Mouse (Mus musculus): Measurements from ENCODE around the gene Paics.
"Not testable (repeated sequence)": the region's sequence is repeated elsewhere in the genome, so short reads cannot be mapped to it uniquely, and the experiment has no call there.

Paics gene

GRCm38 (mm10) chr5:76950343-76951105 is 583 bp upstream of the Paics start:
- in situ Hi-C loops (cut with MboI; ENCODE audit: low sequenced_read_pairs) = no loop called here

- in situ Hi-C loops (cut with MboI; ENCODE audit: low sequenced_read_pairs) = no loop called here
Observed at GRCm38 (mm10) chr5:76952112-76953040, 1.3 kb downstream of the Paics start.

- in situ Hi-C loops (cut with MboI; ENCODE audit: low sequenced_read_pairs) = no loop called here
Observed at GRCm38 (mm10) chr5:76953794-76954193, 2.7 kb downstream of the Paics start.

DNA sequence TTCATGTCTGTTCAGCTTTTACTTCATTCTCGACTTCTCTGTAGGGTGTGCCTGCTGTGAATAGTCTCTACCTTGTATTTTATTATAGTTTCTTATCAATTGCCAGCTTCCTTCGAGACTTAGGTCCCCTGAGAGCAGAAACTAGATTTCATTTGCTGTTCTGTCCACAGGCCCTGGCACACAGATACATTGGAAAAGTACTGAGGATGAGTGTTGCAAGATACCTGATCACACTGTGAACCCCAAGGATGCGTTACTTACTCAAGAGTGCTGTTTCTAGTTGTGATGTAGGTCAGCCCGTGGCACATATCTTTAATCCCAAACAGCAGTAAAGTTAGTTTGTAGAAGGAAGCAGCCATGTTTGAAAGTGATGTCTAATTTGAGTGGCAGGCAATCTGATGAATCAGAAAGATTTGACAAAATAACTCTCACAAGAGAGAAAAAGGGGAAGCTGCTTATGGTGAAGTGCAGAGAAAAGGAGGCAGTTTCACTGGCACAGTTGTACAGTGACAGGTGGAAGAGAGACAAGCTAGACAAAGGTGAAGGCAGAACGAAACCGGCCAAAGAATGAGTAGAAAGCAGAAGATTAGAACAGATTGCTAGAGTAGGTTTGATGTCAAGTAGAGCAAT is 3.3 kb downstream of the Paics start:
- in situ Hi-C loops (cut with MboI; ENCODE audit: low sequenced_read_pairs) = no loop called here

DNA sequence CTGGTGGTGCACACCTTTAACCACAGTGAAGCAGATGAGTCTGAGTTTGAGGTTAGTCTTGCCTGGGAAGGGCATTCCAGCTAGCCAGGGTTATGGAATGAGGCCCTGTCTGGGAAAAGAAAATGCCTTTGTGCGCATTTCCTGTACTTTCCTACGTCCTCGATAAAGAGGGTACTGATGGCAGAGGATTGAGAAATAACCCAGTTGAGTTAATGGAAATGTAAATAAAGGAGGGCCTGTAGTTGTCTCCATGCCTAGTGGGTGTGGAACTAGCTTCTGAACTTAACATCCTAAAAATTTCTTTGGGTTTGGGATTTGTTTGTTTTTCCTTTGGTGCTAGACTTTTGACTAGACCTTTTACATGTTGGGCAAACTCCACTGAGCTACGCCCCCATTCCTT is 4.4 kb downstream of the Paics start:
- in situ Hi-C loops (cut with MboI; ENCODE audit: low sequenced_read_pairs) = no loop called here

- in situ Hi-C loops (cut with MboI; ENCODE audit: low sequenced_read_pairs) = no loop called here
Observed at GRCm38 (mm10) chr5:76957954-76958353, 6.8 kb downstream of the Paics start.

DNA sequence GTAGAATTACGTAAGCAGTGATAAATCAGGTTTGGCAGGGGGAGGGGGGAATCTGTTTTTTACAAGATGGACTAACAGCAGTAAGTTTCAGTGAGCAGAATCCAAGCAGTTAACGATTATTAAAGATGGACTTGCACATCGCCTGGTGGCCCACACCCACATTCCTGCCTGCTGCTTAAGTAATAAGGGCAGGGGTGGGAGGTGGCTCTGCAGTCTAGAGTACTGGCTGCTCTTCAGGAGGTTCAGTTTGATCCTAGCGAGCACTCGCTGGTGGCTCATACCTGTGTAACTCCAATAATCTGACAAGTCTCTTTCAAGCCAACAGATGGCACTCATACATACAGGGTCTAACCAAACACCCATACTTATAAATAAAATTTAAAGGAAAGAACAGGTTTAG is 8.5 kb downstream of the Paics start:
- in situ Hi-C loops (cut with MboI; ENCODE audit: low sequenced_read_pairs) = no loop called here

- in situ Hi-C loops (cut with MboI; ENCODE audit: low sequenced_read_pairs) = no loop called here
Observed at GRCm38 (mm10) chr5:76962545-76962944, 11.4 kb downstream of the Paics start.

GRCm38 (mm10) chr5:76964651-76965050 is 13.5 kb downstream of the Paics start:
- in situ Hi-C loops (cut with MboI; ENCODE audit: low sequenced_read_pairs) = no loop called here

GRCm38 (mm10) chr5:76969250-76969649 is 18.1 kb downstream of the Paics start:
- in situ Hi-C loops (cut with MboI; ENCODE audit: low sequenced_read_pairs) = no loop called here

DNA sequence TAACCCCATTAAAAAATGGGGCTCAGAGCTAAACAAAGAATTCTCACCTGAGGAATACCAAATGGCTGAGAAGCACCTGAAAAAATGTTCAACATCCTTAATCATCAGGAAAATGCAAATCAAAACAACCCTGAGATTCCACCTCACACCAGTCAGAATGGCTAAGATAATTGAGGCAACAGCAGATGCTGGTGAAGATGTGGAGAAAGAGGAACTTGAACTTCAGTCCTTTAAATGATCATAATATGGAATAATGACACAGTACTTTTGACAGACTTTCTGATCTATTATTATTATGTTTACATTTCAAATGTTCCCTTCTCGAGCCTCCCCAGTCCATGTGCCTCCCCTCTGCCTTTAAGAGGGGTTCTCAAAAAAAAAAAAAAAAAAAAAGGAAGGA is 20.0 kb downstream of the Paics start:
- in situ Hi-C loops (cut with MboI; ENCODE audit: low sequenced_read_pairs) = not testable (repeated sequence)

DNA sequence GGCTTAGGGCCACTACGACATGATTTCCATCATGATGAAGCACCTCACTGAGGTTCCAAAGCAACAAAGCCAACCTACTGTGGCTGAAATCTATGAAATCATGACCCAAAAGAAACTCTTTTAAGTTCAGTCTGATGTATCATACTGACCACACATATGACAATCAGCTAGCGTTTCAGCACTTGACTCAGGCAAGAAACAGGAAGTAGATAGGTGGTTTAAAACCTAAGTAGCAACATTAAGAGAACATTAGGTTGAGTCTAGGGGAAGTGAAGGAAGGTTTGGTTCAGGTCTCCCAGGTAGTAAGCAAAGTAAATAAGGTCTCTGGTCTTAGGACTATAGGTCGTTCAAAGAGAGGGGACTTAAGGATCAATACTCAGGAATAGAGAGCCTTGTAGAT is 22.4 kb downstream of the Paics start:
- in situ Hi-C loops (cut with MboI; ENCODE audit: low sequenced_read_pairs) = no loop called here

DNA sequence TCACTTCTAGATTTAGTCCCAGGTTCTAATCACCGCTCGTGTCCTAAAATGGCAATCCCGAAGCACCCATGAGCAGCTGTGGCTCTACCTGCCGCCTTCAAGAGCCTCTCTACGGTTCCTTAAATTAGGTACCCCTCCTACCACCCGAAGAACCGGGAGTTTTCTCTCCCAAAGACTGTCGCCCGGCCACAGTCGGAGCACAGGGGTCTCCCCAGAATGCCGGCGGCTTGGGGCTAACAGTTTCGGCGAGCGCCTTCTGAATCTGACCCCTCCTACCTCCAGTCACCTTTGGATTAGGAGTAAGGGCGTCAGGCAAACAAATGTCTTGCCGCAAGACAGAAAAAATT is 23.1 kb downstream of the Paics start:
- in situ Hi-C loops (cut with MboI; ENCODE audit: low sequenced_read_pairs) = no loop called here

GRCm38 (mm10) chr5:76974554-76975285 is 23.6 kb downstream of the Paics start, which contains the start of gene Srp72:
TSS of gene Srp72 (plus strand) at chr5:76974683.
- in situ Hi-C loops (cut with MboI; ENCODE audit: low sequenced_read_pairs) = no loop called here

DNA sequence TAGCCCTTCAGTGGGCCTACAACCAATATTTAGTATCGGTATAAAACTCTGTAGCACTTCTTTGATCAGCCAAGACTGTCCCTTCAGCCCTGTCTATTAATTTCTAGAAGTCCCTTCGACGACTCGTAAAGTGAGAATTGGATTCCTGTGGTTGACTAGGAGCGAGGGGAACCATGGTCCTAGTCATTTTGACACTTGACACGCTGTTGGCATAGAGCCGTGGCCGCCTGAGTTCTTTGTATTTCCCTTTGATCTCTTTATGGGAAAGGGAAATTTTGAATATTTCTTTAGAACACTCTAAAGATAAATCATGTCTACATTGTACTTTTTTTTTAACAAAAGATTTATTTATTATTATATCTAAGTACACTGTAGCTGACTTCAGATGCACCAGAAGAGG is 24.6 kb downstream of the Paics start:
- in situ Hi-C loops (cut with MboI; ENCODE audit: low sequenced_read_pairs) = no loop called here

DNA sequence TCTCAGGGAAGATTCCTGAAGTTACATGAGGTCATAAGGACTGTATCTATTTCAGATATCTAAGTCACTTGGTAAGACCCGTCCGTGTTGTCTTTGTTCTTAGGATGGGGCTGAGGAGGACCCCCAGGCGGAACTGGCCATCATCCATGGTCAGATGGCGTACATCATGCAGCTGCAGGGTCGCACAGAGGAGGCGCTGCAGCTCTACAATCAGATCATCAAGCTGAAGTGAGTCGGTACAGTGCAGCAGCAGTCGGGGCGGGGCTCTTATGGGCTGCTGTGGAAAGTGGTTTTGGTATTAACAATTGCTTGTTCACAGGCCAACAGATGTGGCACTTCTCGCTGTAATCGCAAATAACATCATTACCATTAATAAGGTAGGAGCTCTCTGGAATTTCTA is 32.9 kb downstream of the Paics start:
- in situ Hi-C loops (cut with MboI; ENCODE audit: low sequenced_read_pairs) = no loop called here

GRCm38 (mm10) chr5:76990789-76991188 is 39.7 kb downstream of the Paics start:
- in situ Hi-C loops (cut with MboI; ENCODE audit: low sequenced_read_pairs) = no loop called here

- in situ Hi-C loops (cut with MboI; ENCODE audit: low sequenced_read_pairs) = no loop called here
Observed at GRCm38 (mm10) chr5:76993174-76993814, 42.2 kb downstream of the Paics start.

DNA sequence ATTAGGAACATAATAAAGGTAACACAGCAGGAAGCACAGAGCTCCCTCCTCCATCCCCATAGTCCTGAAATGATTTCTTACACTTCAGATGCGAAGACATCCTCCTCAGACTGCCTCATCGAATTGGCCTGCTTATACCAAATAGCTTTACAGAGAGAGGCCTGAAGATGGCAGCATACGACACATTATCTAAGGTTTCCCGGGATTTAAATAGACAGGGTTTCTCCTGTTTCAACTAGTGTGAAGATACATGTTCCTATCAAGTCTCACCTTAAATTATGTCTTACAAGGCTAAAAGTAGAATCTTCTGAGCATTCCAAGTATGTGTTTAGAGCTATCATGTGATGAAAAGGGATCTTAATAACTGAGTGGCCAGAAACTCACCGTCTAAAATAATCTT is 47.3 kb downstream of the Paics start:
- in situ Hi-C loops (cut with MboI; ENCODE audit: low sequenced_read_pairs) = no loop called here

DNA sequence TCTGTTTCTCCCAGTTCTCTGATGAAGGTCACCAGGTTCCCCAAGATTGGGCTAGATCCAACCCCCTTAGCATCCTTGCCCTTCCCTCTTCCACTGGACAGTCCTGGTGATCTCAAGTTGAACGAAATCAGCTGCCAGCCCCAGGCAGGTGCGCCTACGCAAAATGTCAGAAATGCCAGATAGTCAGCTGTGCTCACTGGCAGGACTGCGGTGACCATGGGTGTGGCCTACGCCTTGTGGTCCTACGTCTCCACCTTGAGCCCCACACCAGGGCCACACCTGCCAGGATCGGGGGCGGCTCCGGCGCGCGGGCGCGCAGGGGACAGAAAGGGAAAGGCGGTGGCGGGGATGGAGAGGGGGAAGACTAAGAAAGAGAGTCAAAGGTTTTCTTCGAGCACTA is 50.1 kb downstream of the Paics start:
- in situ Hi-C loops (cut with MboI; ENCODE audit: low sequenced_read_pairs) = no loop called here

Measured in CH12F3 (cell line).